Mouse (Mus musculus): ENCODE results near the gene Atxn7l1.

Atxn7l1 gene

DNA sequence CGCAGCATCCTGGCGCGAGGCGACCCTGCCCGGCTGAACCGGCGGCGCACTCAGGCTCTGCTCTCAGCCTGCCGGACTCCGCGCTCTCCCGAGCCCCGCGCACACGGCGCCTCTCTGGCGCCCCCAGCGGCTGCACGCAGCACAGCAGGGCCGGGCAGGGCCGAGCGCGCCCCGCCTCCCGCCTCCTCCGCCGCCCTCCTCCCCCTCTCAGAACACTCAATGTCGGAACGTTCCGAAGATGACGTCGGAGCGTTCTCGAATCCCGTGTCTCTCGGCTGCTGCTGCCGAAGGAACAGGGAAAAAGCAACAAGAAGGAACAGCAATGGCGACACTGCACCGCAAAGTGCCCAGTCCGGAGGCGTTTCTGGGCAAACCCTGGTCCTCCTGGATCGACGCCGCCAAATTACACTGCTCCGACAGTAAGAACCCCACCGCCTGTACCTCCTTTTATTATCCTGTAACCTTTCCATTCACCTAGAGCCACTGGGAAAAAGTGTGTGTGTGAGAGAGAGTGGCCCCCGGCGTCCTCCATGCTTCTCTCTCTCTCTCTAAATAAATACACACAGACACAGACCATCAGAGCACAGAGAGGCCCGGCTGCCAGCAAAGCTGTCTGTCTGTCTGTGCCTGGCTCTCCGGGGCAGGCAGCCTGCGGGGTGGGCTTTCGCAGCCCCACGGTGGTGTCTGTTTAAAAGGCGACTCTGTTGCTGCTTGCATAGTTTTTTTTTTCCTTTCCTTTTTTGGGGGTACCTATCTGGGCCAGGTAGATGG, at the start of gene Atxn7l1:
TSS of gene Atxn7l1 (plus strand) at position 197 of the 771 bp plus-strand sequence.
- peak; percentile 92 to 93 for DNase-seq

DNA sequence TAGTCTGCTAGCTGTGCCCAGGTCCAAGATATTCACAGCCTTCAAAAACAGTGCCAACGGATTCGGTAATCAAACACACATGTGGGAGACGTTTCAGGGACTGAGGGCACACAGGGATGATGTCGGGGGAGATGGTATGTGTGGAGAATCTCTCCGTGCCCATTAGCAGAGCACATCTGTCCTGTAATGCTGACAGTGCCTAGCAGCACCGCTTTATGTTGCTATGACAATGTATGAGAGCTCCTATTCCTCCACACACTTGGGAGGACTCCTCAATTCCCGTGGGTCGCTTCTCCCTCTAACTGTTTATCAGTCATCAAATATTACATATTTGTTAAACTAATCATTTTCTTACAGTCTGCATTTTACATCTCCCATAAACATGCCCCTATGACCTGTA, 45.9 kb upstream of the Atxn7l1 start:
- no peak for DNase-seq

DNA sequence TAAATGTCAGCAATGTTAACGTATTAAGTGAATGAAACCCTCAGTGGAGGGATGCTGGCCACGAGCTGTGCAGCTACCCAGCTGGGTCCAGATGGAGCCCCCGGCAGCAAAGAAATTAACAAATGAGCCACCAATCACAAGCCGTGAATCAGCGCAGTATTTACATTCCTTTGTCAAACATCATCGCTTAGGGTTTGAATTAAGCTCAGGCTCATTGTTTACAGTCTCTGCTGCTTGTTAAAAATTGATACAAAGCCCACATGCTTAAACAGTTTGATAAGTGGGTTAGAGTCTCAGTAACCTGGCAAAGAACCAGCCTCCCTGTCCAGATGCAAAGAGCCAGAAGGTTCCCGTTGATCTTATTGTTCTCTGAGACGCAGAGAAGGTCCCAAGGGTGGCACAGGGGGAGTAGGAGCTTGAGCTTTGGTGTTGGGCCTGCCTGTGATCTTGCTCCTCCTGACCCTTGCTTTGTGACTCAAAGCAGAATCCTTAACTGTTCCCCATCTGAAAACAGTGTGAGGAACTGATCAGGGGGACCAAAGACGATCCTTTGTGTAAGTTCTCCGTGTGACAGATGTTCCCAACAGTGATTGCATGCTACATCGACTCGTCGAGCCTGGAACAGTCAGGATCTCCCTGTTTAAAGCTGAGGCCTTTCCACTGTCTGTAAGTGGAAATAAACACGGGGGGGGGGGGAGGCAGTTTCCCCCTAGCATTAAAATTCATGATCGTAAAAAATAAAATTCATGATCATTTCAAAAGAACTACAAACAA, 45.0 kb upstream of the Atxn7l1 start:
- no peak for DNase-seq

DNA sequence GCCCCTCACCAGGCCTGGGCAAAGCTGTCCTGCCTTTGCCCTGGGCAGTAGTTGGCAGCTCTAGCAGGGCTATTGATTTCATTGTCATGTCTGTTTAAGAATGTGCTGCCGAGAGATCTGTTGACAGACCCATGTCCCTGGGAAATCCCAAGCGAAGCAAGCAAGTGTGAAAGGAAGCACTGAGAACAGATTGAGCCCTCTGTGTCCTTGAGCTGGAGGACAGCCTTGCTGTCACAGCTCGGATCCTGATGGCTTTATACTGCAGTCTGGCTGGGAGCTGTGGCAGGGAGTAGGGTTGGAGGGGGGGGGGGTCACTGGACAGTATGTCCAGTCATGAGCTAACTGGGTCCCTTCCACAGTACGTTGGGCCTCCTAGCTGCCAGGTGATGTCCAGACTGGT, 41.8 kb upstream of the Atxn7l1 start:
- DNase-seq, result no peak

DNA sequence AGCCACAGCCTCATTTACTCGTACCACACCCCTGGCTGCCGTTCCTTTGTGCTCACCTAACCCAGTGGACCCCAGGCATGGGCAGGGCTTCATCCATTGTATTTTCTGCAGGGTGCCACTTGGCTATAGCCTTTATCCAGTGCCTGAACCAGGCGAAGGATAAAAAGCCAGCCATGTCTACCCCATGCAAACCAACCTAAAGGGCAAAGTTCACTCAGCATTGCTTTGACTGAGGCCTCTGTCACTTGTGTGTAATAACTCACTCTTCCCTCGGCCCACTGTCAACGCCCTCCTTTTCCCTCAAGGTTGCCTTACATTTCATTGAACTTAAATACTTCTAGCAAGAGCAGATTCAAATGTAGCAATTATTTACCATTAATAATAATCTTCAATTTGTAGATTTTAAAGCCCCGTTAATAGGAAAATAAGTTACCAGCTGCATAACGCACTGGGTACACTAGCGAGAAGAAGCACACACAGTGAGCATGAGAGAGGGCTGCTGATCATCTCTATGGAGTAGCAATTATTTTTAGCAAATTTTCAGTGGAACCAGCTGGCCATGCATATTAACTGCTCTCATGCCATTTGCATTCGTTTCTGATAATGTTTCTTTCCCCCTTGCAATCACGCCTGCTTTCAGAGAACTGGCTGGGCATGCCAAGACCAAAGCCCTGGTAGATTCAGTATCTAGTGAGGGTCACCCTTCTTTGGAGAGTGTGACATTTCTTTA, 40.9 kb upstream of the Atxn7l1 start:
- DNase-seq, result no peak

DNA sequence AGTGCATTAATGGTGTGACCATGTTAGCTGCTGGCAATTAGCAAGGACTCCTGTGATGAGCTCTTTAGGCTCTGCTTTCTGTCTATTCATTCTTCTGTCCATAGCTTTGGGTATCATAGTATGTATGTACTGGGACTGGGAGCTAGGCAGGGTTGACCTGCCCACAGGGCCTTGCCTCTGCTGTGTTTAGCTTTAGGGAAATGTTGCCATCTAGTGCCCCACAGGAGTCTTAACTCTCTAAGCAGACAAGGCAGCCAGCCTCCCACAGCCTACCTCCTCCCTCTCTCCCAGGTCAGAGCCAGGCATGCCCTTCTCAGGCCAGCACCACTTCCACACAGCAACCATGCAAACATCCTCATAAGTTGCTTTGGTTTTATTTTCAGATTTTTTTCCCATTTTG, 38.0 kb upstream of the Atxn7l1 start:
- no peak for DNase-seq

DNA sequence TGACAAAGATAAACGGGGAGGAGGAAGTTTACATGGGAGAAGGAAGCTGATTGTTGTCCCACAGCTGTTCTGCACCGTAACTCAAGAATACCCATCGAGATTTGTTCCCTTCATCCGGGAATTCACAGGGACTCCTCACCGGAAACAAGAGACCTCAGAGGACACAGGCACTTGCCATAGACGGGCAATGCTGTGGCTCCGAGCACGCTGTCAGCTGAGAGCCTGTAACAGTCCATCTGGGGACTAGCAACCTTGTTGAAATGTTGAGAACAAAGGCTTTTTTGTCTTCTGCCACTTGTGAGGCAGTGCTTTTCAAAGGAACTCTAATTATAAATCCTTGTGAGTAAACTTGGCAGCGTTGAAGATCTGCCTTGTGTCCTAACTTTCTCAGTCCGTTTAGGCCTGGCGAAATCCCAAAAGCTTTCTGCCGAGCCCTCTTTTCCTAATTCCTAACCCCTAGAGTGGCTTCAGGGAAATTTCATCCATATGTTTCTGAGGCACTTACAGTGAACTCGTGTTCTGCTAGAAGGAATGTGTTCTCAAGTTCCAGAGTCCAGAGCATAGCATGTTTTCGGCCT, 36.5 kb upstream of the Atxn7l1 start:
- peak in 1 of 2 experiments; percentile 7 for DNase-seq

DNA sequence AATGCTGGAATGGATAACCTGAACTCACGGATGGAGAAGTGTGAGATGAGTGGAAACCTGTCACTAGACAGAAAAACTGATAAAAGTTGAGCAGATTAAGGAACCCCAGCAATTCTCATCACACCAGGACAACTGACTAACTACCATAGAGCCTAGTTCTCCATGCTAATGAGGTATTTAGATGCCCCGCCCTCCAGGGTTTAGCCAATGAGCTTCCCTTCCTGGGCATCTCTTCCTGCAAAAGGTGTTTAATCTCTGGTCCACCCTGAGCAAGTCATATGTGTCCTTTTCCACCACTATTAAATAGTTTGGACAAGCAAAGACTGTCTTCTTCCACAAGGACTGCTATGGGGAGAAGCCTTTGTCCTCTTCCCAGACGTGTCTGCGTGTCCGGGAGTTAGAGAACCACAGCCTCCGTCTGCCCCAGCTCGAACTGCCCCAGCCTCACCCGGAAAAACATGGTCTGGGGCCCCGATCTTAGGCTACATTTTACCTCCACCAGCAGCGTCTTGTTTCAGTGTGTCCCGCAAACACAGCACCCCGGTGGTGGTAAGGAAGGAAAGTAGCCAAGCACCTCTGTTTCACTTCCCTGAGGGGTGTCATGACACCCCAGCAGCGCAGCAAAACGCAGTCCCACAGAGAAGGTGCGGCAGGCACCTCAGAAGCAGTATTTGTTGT, 28.7 kb upstream of the Atxn7l1 start:
- DNase-seq, result no peak

DNA sequence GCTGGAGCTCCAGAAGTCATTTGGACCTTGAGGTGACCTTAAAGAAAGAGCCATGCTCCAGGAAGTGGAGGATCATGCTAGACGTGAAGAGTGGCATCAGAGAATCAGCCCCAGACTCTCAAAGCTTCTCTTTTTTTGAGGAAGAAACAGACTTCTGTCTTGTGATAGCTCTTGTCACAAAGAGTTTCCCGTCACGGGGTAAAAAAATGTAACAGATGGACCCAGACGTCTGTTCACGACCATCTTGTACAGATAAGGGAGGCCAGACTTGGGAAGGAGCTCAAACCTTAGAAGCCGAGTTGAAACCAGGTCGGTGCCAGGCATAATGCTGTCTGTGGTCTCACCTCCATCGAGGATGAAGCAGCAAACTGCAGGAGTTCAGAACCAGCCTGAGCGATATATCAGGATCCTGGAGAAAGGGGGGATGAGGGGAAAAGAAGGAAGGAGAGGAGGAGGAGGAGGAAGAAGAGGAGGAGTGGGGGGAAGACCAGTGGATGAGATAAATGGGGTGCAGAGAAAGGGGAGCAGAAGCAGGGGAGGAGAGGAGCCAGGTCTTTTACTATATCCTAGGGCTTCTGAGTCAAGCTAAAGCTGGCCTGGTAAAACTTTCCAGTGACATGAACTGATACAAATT, 21.8 kb upstream of the Atxn7l1 start:
- DNase-seq, result no peak

DNA sequence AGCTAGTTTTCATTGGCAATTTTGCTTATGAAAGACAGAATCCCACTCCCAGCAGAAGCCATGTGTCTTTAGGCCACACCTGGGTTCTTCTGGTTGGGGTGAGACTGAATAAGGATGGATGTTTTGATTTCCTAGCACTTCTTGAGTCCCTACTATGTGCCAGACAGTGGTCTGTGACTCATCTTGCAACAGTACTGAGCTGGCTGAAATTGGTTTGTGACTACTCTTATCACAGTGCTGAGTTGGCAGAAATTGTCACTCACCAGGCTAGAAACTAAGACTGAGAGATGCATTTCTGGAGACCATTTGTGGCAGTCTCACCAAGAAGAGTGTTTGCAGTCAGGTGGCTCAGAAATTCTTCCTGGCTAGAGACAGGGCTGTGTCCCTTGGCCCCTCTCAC, 21.2 kb upstream of the Atxn7l1 start:
- DNase-seq, result no peak

DNA sequence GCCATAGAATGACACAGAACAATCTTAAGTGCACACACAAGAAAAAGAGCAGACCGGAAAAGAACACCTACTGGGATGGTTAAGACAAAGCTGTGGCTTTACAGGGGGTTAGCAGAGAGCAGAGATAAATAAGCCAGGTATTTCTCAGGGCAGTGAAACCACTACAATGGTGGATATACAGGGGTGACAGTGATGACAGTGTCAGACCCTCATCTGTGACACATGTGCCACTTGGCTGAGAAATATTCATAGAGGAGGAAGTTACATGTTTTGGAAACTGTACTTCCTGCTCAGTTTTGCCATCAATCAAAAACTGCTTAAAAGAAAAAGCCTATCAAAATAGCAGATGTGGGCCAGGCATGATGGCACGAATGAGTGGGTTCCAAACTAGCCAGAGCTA, 19.4 kb upstream of the Atxn7l1 start:
- no peak for DNase-seq

DNA sequence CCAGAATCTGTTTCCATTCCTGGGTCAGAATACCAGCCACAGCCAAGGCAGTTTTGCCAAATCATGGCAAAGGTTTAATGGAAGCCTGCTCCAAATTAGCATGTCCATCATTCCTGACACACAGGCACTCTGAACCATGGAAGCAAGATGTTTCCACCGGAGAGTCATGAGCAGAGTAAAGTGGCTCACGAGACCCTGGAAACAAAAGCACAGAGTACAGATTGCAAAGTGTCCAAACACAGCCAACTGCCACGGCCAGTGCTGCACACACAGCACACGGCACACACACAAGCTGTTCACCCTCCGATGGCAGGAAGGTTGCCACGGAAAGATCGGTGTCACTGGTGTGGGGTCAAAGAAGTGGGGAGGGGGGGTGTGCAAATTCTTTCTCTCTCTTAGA, 18.8 kb upstream of the Atxn7l1 start:
- no peak for DNase-seq

DNA sequence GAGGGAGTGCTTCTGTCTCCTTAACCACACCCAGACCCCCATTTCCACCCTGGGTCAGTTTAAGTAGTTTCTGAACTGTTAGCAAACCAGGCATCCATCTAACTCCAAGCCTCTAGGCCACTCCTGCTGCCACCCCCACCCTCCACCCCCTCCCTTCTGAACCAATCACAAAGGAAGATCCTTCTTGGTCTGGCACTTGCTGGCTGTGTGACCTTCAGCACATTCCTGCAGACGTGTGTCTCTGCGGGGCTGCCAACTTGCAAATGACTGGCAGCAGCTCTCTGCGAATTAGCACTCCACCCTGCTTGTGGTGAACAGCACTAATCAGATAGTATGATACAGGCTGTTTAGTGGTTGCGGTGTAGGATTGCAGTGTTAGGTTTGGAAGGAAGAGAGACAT, 18.1 kb upstream of the Atxn7l1 start:
- no peak for DNase-seq

DNA sequence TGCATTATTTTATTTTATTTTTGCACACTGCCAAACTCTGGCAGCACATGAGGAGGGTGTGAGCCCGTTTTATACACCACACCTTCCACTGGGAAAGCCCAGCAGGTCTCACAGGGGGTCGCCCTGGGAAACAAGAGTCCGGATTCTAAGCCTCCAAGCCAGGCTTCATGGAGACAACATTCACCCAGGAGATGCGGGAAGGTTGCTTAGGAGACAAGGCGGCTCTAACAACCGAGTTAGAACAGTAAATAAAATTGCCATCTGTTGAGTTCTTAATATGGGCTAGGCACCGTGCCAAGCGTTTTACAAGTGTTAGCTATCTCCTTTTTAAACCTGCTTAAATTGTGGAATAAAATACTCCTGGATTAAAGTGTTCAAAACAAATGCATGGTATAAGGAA, 17.1 kb upstream of the Atxn7l1 start:
- no peak for DNase-seq

DNA sequence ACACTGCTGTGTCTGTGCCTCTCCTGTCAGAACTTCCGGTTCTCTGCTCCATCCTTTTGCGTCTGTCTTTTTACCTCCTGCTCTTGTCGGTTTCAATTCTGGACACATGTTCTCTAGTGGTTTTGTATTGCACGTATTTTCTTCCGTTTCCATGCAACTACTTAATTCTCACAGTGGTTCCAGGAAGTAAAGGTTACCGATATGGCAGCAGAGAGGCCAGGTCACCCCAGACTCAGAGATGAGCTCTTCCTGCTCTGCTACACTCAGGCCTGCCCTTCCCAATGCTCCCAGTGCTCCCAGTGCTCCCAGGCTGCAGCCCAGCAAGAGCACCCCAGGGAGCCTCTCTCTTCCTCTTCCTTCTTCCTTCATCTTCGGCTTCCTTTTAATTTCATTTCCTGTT, 15.7 kb upstream of the Atxn7l1 start:
- DNase-seq, result no peak

DNA sequence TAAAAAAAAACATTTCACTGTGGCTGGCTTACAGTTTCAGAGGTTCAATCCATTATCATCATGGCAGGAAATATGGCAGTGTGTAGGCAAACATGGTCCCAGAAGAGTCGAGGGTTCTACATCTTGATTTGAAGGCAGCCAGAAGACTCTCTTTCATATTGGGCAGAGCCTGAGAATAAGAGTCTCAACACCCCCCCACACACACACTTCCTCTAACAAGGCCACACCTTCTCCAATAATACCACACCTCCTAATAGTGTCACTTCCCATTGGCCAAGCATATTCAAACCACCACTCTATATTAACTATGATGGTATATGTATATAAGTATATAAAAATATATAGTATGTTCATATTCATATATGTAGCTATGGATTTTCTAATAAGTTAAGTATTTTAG, 9.6 kb upstream of the Atxn7l1 start:
- no peak for DNase-seq

DNA sequence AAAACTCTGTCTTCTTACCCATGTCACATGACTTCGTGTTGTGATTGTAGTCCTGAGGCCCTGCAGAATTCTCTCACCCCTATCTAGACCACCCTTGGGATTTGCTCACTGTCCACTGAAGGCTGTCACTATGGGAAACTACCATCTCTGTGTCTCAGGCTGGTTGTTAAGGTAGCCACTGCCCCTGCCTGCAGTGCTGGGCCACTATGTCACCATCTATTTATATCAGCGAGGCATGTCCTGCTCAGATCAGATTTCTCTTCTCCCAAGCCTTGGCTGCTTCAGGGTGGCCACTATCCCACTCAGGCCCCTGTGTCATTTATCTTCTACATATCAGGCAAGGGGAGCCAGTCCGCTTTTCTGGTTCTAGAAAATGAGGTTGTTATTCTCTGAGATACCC, 8.4 kb upstream of the Atxn7l1 start:
- no peak for DNase-seq

DNA sequence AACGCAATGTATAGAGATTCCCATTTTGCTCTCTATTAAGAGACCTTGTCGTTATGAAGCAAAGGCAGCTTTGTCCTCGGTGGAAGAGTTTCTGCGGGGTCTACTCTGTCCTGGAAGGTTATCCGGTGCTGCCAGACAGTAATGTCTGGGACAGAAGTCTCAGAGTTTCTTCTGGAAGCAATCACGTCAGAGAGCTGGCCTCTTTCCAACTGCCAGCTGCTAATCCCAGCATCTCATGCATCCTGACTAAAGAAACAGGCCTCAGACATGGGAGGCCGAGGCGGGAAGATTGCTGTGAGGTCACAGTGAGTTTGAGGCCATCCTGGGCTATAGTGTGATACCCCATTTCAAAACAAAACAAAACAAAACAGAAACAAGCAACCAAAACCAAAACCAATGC, 3.0 kb upstream of the Atxn7l1 start:
- no peak for DNase-seq

DNA sequence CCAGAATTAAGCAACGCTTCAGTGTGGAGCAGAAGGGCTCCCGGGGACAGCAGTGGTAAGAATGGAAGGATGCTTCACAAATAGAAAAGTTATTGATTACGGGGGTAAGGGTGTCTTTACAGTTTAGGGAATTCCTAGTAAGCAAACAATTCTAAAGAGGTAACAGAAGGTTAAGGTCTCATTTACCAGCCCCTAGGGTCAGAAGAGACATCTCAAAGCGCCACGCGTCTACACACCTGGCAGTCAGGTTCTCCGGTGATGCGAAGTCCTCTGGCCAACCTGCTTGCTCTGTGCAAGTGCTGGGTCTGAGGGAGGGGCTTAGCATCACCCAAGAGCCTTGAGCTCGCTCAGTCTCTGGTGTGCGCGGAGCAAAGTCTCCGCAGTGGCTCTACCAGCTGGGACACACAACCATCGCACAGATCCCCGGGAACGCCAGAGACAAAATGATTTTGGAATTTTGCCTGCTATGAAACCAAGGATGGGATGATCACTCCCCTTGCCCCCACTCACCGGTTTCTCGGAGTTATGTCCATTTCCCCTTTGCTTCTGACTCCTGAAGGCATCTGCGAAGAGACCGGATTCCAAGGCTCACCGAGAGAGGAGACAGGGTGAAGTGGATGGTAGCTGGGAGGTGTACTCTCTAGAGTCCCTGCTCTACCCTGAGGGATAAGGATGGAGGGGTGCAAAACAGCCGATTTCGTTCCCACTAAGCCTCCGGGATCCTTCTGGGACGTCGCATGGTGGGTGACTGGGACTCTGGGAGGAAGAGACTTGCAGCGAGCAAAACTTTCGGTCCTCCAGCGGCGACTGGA, 665 bp upstream of the Atxn7l1 start:
- DNase-seq, result no peak

DNA sequence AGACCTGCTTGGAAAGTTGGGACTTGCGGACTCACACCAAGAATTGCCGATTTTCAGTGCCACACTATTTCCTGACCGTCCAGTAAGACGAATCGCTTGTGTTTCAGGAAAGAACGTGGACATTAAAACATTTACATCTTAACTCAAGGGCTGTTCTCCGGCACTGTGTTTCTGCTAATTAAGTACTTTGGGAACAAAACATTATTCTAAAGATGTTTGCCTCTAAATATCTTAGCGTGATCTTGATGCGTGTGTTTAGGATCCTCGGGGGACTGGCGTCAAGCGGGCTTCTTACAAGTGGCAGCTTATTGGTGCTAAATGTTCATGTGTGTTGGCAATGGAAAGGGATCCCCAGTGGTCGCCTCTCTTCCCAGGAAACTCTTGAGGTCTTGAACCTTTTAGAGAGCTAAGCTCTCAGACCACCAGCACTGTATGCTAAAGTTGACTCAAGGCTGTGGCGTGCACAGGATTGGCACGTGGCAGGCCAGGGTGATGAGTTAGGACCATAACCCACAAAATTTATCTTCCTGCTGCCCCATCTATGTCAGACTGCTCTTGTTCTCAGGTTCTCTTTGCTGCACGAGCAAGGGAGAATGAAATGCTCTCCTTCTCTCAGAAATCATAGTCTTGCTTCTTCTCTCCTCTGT, 2.2 kb downstream of the Atxn7l1 start:
- DNase-seq, result no peak

DNA sequence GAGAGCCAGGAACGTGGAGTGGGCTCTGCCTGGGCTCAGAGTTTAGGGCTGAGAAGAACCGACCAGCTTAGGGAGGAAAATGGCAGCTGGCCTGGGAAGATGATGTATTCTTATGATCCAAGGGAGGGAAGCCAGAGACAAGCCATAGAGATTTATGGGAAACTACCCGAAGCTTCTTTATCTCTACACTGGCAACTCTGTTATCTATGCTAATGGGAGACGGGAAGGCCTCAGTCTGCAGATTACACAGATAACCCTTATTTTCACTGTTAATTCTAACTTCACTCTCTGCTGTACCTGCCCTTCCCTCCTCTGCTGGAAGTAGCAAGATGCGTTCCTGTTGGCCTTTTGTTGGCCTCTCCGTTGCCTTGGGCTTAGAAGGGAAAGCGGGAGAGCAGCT, 5.6 kb downstream of the Atxn7l1 start:
- no peak for DNase-seq

All from cerebellum, postnatal 36 days (tissue).